ENCODE assay signal across 9 mouse cellular contexts in genomic region chr6:114738760-114739112, GRCm38 (mm10).
A peak's percentile ranks its signal among the peaks of the same experiment; 100 is the strongest.
DNase-seq lines count a peak whose midpoint lies in the region; ATAC-seq lines count a peak whose summit lies in the region.
"Had no signal": no experiment of that assay in that cellular context is flagged by ENCODE, and none has a peak within 500 bp of the region (broad histone marks: within the 10 kb centered on the region; RNA-seq: fewer than 3 reads in every experiment).

No protein-coding gene starts in this region.

- H3K4me1 ChIP-seq in liver, embryonic 11.5 days (replicated peaks; ENCODE audit: control insufficient read depth, insufficient read depth, low read length): no peaks in the 10 kb centered on the region
- no peaks in the 10 kb centered on the region for H3K4me1 ChIP-seq in liver, embryonic 12.5 days
- H3K4me1 ChIP-seq in forebrain, embryonic 13.5 days: peaks cover 12% of the 10 kb centered on the region; the same call in 1 of the 2 replicates
- H3K4me1 ChIP-seq in intestine, embryonic 15.5 days (replicated peaks): no peaks in the 10 kb centered on the region
- H3K4me1 ChIP-seq in neural tube, embryonic 13.5 days (replicated peaks): peaks cover 19% of the 10 kb centered on the region

- no peak overlapping the region for H3K4me3 ChIP-seq in liver, embryonic 11.5 days (ENCODE audit: low read depth, low read length)
- H3K4me3 ChIP-seq in liver, embryonic 12.5 days: no peak overlapping the region
- H3K4me3 ChIP-seq in forebrain, embryonic 13.5 days: peak overlapping the region; percentile 34; the same call in 1 of the 2 replicates
- H3K4me3 ChIP-seq in intestine, embryonic 15.5 days (replicated peaks): no peak overlapping the region
- peak overlapping the region; percentile 36 for H3K4me3 ChIP-seq in neural tube, embryonic 13.5 days

- WGBS in liver, embryonic 11.5 days: 91% methylated on average over 4 of the region's 4 CpGs
- 72% methylated on average over 4 of the region's 4 CpGs for WGBS in liver, embryonic 12.5 days (ENCODE audit: insufficient replicate concordance)
- 79% methylated on average over 4 of the region's 4 CpGs for WGBS in forebrain, embryonic 13.5 days
- WGBS in intestine, embryonic 15.5 days: 88% methylated on average over 4 of the region's 4 CpGs
- WGBS in neural tube, embryonic 13.5 days: 77% methylated on average over 4 of the region's 4 CpGs

- no peaks in the 10 kb centered on the region for H3K36me3 ChIP-seq in liver, embryonic 11.5 days (ENCODE audit: control insufficient read depth, insufficient read depth, low read length)
- no peaks in the 10 kb centered on the region for H3K36me3 ChIP-seq in liver, embryonic 12.5 days
- peaks cover 16% of the 10 kb centered on the region for H3K36me3 ChIP-seq in forebrain, embryonic 13.5 days (ENCODE audit: poor library complexity, severe bottlenecking)
- H3K36me3 ChIP-seq in intestine, embryonic 15.5 days: no peaks in the 10 kb centered on the region
- H3K36me3 ChIP-seq in neural tube, embryonic 13.5 days: peaks cover 36% of the 10 kb centered on the region

- H3K27me3 ChIP-seq in liver, embryonic 11.5 days (replicated peaks; ENCODE audit: control insufficient read depth, insufficient read depth, low read length): peaks cover 9% of the 10 kb centered on the region; the same call in 1 of the 2 replicates
- H3K27me3 ChIP-seq in liver, embryonic 12.5 days (replicated peaks): peaks cover 26% of the 10 kb centered on the region
- peaks cover 4% of the 10 kb centered on the region; the same call in 1 of the 2 replicates for H3K27me3 ChIP-seq in forebrain, embryonic 13.5 days
- no peaks in the 10 kb centered on the region for H3K27me3 ChIP-seq in intestine, embryonic 15.5 days (replicated peaks)
- peaks cover 2% of the 10 kb centered on the region; the same call in 1 of the 2 replicates for H3K27me3 ChIP-seq in neural tube, embryonic 13.5 days

- no peak overlapping the region for H3K27ac ChIP-seq in liver, embryonic 11.5 days (ENCODE audit: low read depth, low read length)
- H3K27ac ChIP-seq in liver, embryonic 12.5 days: no peak overlapping the region
- no peak overlapping the region for H3K27ac ChIP-seq in forebrain, embryonic 13.5 days
- H3K27ac ChIP-seq in intestine, embryonic 15.5 days: no peak overlapping the region
- no peak overlapping the region; the same call in 1 of the 2 replicates for H3K27ac ChIP-seq in neural tube, embryonic 13.5 days (replicated peaks)
- H3K27ac ChIP-seq: liver, embryonic 14.5 days had no signal

- no peak overlapping the region for H3K9ac ChIP-seq in liver, embryonic 11.5 days (ENCODE audit: low read depth, low read length)
- H3K9ac ChIP-seq in liver, embryonic 12.5 days: no peak overlapping the region
- peak overlapping the region; percentile 73 for H3K9ac ChIP-seq in forebrain, embryonic 13.5 days
- H3K9ac ChIP-seq in intestine, embryonic 15.5 days: no peak overlapping the region; the same call in 1 of the 2 replicates
- H3K9ac ChIP-seq in neural tube, embryonic 13.5 days: peak overlapping the region; percentile 77
- H3K9ac ChIP-seq: liver, embryonic 14.5 days had no signal

- no peaks in the 10 kb centered on the region for H3K9me3 ChIP-seq in liver, embryonic 11.5 days (ENCODE audit: control insufficient read depth, low read length)
- no peaks in the 10 kb centered on the region for H3K9me3 ChIP-seq in liver, embryonic 12.5 days (replicated peaks)
- no peaks in the 10 kb centered on the region for H3K9me3 ChIP-seq in forebrain, embryonic 13.5 days (replicated peaks)
- no peaks in the 10 kb centered on the region for H3K9me3 ChIP-seq in intestine, embryonic 15.5 days
- H3K9me3 ChIP-seq in neural tube, embryonic 13.5 days: 0 out of 2 replicates have a peak, but pooled peaks cover 11% of the 10 kb centered on the region

- DNase-seq in liver, embryonic 11.5 days (ENCODE audit: low spot score): no peak
- DNase-seq in thymus, postnatal 36 days: no peak
- no peak for DNase-seq in urinary bladder, postnatal 4 days (ENCODE audit: low spot score in 2 of 2)
- DNase-seq: kidney, postnatal 14 days had no signal

- ATAC-seq in liver, embryonic 11.5 days (replicated peaks; ENCODE audit: low FRiP score): no peak
- ATAC-seq in liver, embryonic 12.5 days: no peak
- no peak; the same call in 1 of the 2 replicates for ATAC-seq in forebrain, embryonic 13.5 days
- no peak for ATAC-seq in intestine, embryonic 15.5 days
- ATAC-seq in neural tube, embryonic 13.5 days (ENCODE audit: low read depth): peak; percentile 36; the same call in 1 of the 2 replicates

- peak overlapping the region; percentile 59; the same call in 1 of the 2 replicates for H3K4me2 ChIP-seq in liver, embryonic 11.5 days
- H3K4me2 ChIP-seq in liver, embryonic 12.5 days: no peak overlapping the region
- H3K4me2 ChIP-seq in forebrain, embryonic 13.5 days: peak overlapping the region; percentile 65
- H3K4me2 ChIP-seq in intestine, embryonic 15.5 days (replicated peaks): peak overlapping the region; percentile 71
- H3K4me2 ChIP-seq in neural tube, embryonic 13.5 days: peak overlapping the region; percentile 65

Comparison
In these comparisons a context has a peak if more than half of its experiments do, and no peak if none do; other contexts are left out.
1. H3K4me3 ChIP-seq: peak in forebrain, embryonic 13.5 days (single experiment) and neural tube, embryonic 13.5 days (single experiment); none in liver, embryonic 11.5 days (single experiment), liver, embryonic 12.5 days (single experiment) and intestine, embryonic 15.5 days (single experiment).
2. H3K9ac ChIP-seq: peak in forebrain, embryonic 13.5 days (single experiment) and neural tube, embryonic 13.5 days (single experiment); none in liver, embryonic 11.5 days (single experiment), liver, embryonic 12.5 days (single experiment) and intestine, embryonic 15.5 days (single experiment).